Mouse (Mus musculus): Measurements from ENCODE around the gene Ube2v1. TPM values are rescaled to one million over a fixed set of nuclear protein-coding genes. Genes with fewer than 3 reads are reported as not detected.
"Not testable (repeated sequence)": the region's sequence is repeated elsewhere in the genome, so short reads cannot be mapped to it uniquely, and the experiment has no call there.

The Ube2v1 gene
- polyA plus RNA-seq, 1 experiment from 2014 or later = 340 TPM

DNA sequence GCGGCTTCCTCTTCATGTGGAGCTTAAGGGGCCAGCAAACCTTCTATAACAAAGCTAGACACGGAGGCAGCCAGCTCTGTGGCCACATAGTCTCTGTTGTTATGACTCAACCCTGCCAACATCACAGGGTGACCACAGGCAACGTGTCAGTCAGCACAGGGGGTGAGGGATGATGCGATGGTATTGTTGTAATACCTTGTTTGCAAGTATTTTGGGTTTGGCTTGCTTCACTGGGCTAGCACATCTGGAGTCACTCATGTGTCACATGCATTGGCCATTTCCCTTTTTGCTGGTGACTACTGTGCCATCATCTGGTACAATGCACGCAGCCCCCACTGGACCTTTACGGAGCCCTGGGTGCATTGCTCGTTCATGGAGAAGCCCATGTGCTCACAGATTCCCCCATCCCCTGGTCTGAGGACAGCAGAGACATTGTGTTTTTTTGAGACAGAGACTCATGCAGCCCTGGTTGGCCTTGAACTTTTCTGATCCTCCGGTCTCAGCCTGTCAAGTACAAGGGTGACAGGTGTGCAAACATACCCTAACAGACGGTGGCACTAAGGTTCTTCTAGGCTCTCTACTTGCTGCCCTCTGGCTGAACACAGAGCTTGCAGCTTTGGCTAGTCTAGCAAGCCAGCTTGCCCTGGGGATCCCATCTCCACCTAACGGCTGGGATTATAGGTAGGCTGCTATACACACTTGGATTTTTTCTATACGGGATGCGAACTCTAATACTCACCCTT is 17.6 kb upstream of the Ube2v1 start:
- Histone ChIP-seq H3K27ac (replicated peaks) (no peak overlapping the region), H3K4me2 (no peak overlapping the region), H3K4me3 (no peak overlapping the region), H3K36me3 (peaks cover 65% of the 10 kb centered on the region), H3K4me1 (replicated peaks) (no peaks in the 10 kb centered on the region), H3K9ac (no peak overlapping the region), H3K27me3 (no peaks in the 10 kb centered on the region), H3K9me3 (no peaks in the 10 kb centered on the region)
- WGBS = 93% methylated on average over 12 of the region's 12 CpGs
- ATAC-seq (ENCODE audit: low read depth) = no peak

GRCm38 (mm10) chr2:167646411-167646810 is 14.5 kb upstream of the Ube2v1 start:
- Histone ChIP-seq H3K9me3 (no peaks in the 10 kb centered on the region), H3K27me3 (no peaks in the 10 kb centered on the region), H3K36me3 (peaks cover 48% of the 10 kb centered on the region), H3K27ac (replicated peaks) (no peak overlapping the region), H3K9ac (no peak overlapping the region), H3K4me2 (no peak overlapping the region), H3K4me3 (no peak overlapping the region), H3K4me1 (replicated peaks) (no peaks in the 10 kb centered on the region)
- ATAC-seq (ENCODE audit: low read depth) = no peak
- WGBS = 73% methylated on average over 4 of the region's 4 CpGs

DNA sequence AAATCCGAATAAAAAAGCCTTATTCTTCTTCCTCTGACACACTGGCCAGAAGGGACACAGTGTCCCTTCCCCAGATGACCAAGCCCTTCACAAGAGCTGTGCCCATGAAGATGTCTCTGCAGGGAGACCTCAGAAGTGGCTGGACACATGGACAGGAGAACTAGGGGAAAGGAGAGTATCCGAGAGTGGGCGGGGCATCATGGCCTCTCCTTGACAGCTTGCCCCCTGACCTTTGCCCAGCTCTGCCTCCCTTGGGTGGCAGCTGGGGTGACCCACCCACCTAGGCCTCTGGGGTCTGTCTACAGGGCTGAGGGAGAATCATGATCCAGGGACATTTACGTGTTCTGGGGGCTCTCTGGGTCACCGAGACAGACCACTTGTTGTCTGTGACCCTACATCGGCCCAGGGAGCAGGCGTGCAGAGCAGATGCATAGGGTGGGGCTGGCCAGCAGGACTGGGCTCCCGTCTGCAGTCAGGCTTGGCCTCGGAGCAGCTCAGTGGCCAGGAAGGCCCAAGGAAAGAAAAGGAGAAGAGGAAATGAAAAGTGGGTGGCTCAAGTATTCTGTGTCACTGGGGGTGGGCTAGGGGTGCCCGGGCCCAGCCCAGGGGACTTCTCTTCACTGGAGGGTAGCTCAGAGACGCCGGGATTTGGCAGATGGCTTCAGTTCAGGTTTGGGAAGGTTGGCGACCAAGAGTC is 11.6 kb upstream of the Ube2v1 start:
- 86% methylated on average over 13 of the region's 13 CpGs for WGBS
- not testable (repeated sequence) for ATAC-seq (ENCODE audit: low read depth); H3K9me3 ChIP-seq; H3K4me3 ChIP-seq; H3K4me2 ChIP-seq; H3K9ac ChIP-seq; H3K4me1 ChIP-seq (replicated peaks); H3K27ac ChIP-seq (replicated peaks); H3K27me3 ChIP-seq
- H3K36me3 ChIP-seq = peaks cover 43% of the 10 kb centered on the region

- H3K4me2 ChIP-seq = no peak overlapping the region
- H3K4me3 ChIP-seq = no peak overlapping the region
- ATAC-seq (ENCODE audit: low read depth) = no peak
- H3K9ac ChIP-seq = no peak overlapping the region
- peaks cover 34% of the 10 kb centered on the region for H3K36me3 ChIP-seq
- no peaks in the 10 kb centered on the region for H3K27me3 ChIP-seq
- no peak overlapping the region for H3K27ac ChIP-seq (replicated peaks)
- 92% methylated on average over 6 of the region's 6 CpGs for WGBS
- H3K9me3 ChIP-seq = no peaks in the 10 kb centered on the region
- no peaks in the 10 kb centered on the region for H3K4me1 ChIP-seq (replicated peaks)
Observed at GRCm38 (mm10) chr2:167642164-167642563, 10.3 kb upstream of the Ube2v1 start.

- no peaks in the 10 kb centered on the region for H3K9me3 ChIP-seq
- H3K4me1 ChIP-seq (replicated peaks) = no peaks in the 10 kb centered on the region
- no peak overlapping the region for H3K9ac ChIP-seq
- H3K27me3 ChIP-seq = no peaks in the 10 kb centered on the region
- H3K36me3 ChIP-seq = peaks cover 34% of the 10 kb centered on the region
- no peak for ATAC-seq (ENCODE audit: low read depth)
- H3K4me2 ChIP-seq = no peak overlapping the region
- 52% methylated on average over 8 of the region's 8 CpGs for WGBS
- H3K4me3 ChIP-seq = no peak overlapping the region
- no peak overlapping the region for H3K27ac ChIP-seq (replicated peaks)
Observed at GRCm38 (mm10) chr2:167641337-167641736, 9.4 kb upstream of the Ube2v1 start.

- Histone ChIP-seq H3K9ac (no peak overlapping the region), H3K27ac (replicated peaks) (no peak overlapping the region), H3K9me3 (no peaks in the 10 kb centered on the region), H3K36me3 (peaks cover 24% of the 10 kb centered on the region), H3K4me3 (no peak overlapping the region), H3K4me1 (replicated peaks) (no peaks in the 10 kb centered on the region), H3K27me3 (no peaks in the 10 kb centered on the region), H3K4me2 (no peak overlapping the region)
- ATAC-seq (ENCODE audit: low read depth) = no peak
- 78% methylated on average over 3 of the region's 3 CpGs for WGBS
Observed at GRCm38 (mm10) chr2:167640279-167640678, 8.4 kb upstream of the Ube2v1 start.

DNA sequence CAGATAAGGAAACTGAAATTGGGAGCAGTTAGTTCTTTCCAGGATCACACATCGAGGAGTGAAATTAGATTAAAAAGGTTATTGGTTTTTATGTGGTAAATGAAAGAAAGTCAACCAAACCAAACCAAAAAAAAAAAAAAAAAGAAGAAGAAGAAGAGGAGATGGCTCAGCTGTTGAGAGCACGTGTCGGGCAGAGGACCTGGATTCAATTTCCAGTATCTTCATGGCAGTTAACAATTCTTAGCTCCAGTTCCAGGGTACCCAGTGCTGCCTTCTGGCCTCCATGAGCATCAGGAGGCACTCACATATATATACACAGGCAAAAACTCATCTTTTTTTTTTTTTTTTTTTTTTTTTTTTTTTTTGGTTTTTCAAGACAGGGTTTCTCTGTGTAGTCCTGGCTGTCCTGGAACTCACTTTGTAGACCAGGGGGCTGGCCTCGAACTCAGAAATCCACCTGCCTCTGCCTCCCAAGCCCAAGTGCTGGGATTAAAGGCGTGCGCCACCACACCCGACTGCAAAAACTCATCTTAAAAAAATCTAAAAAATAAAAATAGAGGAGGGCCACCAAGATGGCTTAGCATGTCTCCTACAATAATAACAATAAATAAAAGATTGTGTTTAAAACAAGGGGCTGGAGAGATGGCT is 3.1 kb upstream of the Ube2v1 start:
- Histone ChIP-seq H3K4me1 (replicated peaks) (peaks cover 33% of the 10 kb centered on the region), H3K4me2 (peak overlapping the region; percentile 54), H3K27me3 (no peaks in the 10 kb centered on the region), H3K27ac (replicated peaks) (0 out of 2 replicates have a peak overlapping the region, but pooled peaks have one; percentile 33), H3K36me3 (no peaks in the 10 kb centered on the region), H3K9ac (0 out of 2 replicates have a peak overlapping the region, but pooled peaks have one; percentile 38), H3K4me3 (peak overlapping the region; percentile 28), H3K9me3 (no peaks in the 10 kb centered on the region)
- ATAC-seq (ENCODE audit: low read depth) = no peak
- WGBS = 75% methylated on average over 7 of the region's 7 CpGs

DNA sequence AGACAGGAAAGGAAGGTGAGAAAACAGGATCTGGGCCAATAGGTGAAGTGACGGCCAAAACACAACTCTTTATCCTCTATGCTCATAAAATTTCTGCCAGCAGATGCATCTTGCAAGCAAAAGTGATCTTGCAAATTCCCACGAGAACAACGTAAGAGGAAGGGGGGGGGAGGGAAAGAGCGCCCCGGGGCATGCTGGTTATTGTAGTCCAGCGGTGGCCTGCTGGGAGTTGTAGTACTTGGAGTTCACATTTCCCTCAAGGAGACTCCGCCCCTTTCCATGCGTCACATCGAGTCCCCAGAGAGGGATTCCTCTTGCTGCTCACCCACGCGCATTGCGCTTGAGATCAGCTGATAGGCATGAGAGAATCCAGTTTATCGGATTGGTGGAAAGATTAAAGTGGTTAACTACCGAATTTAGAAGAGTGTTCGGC is 2.5 kb upstream of the Ube2v1 start:
- 1% methylated on average over 15 of the region's 15 CpGs for WGBS
- Histone ChIP-seq H3K4me1 (replicated peaks) (peaks cover 39% of the 10 kb centered on the region), H3K36me3 (no peaks in the 10 kb centered on the region), H3K4me2 (peak overlapping the region; percentile 54), H3K9me3 (no peaks in the 10 kb centered on the region), H3K27me3 (no peaks in the 10 kb centered on the region), H3K4me3 (peak overlapping the region; percentile 28), H3K9ac (peak overlapping the region; percentile 54; the same call in 1 of the 2 replicates), H3K27ac (replicated peaks) (peak overlapping the region; percentile 85)
- peak; percentile 52 for ATAC-seq (ENCODE audit: low read depth)

GRCm38 (mm10) chr2:167633537-167633872 is 1.6 kb upstream of the Ube2v1 start:
- H3K27me3 ChIP-seq = no peaks in the 10 kb centered on the region
- H3K27ac ChIP-seq (replicated peaks) = peak overlapping the region; percentile 85
- no peaks in the 10 kb centered on the region for H3K9me3 ChIP-seq
- H3K4me2 ChIP-seq = peak overlapping the region; percentile 54; the same call in 1 of the 2 replicates
- no peak overlapping the region for H3K4me3 ChIP-seq
- WGBS = 90% methylated on average over 6 of the region's 6 CpGs
- peaks cover 48% of the 10 kb centered on the region for H3K4me1 ChIP-seq (replicated peaks)
- peaks cover 4% of the 10 kb centered on the region; the same call in 1 of the 2 replicates for H3K36me3 ChIP-seq
- 0 out of 2 replicates have a peak overlapping the region, but pooled peaks have one; percentile 34 for H3K9ac ChIP-seq
- no peak for ATAC-seq (ENCODE audit: low read depth)

DNA sequence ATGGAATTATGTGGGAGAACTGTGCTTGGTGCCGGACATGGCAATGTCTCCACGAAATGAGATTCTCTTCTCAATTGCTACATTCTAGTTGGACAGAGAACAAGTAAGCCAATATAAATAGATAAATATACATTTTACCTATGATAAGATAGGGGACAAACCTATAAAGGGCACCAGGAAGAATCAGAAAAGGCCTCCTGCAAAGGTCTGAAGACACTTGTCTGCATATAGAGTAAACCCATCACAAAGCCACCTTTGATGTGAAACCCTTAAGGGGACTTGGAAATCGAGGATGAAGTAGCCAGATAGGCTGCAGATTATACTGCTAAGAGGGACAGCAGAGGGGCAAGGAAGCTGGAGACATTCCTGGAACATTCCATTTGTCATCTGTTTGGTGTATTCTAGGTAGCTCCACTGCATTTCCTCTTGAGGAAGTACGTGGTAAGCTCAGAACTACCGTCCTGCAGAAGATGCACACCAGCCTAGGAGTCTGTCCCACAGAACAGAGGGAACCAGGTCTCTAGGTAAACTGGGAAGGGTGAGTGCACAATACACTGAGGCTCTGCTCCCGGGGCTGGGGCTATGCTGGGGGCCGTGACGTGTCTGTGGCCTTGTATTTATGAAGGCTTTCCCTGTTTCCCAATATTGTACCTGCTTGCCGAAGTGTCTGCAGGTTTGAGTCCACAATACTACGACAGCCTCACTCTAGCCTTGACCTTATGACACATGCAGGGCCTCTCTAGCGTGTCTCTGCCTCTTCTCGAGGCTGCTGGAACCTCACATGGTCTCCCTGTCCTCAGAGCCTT is 1.0 kb upstream of the Ube2v1 start:
- Histone ChIP-seq H3K9ac (peak overlapping the region; percentile 97), H3K4me3 (peak overlapping the region; percentile 88), H3K4me1 (replicated peaks) (peaks cover 52% of the 10 kb centered on the region), H3K4me2 (peak overlapping the region; percentile 93), H3K9me3 (no peaks in the 10 kb centered on the region), H3K27me3 (no peaks in the 10 kb centered on the region), H3K36me3 (peaks cover 4% of the 10 kb centered on the region; the same call in 1 of the 2 replicates), H3K27ac (replicated peaks) (peak overlapping the region; percentile 93)
- 83% methylated on average over 12 of the region's 12 CpGs for WGBS
- no peak for ATAC-seq (ENCODE audit: low read depth)

DNA sequence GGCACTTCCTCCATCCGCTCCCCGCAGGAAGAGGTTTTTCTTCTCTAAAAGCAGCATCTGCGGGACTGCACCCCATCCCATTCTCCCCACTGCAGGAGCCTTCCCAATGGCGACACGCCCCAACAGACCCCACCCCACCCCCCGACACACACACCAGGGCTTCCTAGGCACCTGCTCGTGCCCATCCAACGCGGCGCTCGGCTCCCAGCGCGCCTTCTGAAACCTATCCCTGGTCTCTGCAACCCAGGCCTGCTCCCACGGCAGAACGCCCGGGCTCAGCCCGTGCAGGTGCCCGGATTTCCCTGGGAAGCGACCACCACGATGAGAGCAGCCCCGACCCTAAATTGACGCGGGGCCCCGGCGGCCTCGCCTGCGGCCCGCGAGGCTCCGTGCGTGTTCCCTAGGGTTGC is 709 bp downstream of the Ube2v1 start:
- peak overlapping the region; percentile 97 for H3K9ac ChIP-seq
- peak overlapping the region; percentile 88 for H3K4me3 ChIP-seq
- under 1% methylated on average over 31 of the region's 31 CpGs for WGBS
- H3K36me3 ChIP-seq = peaks cover 4% of the 10 kb centered on the region; the same call in 1 of the 2 replicates
- peak overlapping the region; percentile 93 for H3K27ac ChIP-seq (replicated peaks)
- H3K4me1 ChIP-seq (replicated peaks) = peaks cover 63% of the 10 kb centered on the region
- H3K9me3 ChIP-seq = no peaks in the 10 kb centered on the region
- no peaks in the 10 kb centered on the region for H3K27me3 ChIP-seq
- ATAC-seq (ENCODE audit: low read depth) = peak; percentile 34
- H3K4me2 ChIP-seq = peak overlapping the region; percentile 93
